Mouse (Mus musculus): ENCODE results near the gene Tsc2.

GRCm38 (mm10) chr17:24670246-24670844 lies 37.9 kb upstream of the Tsc2 start:
- no peak for TF ChIP-seq POLR2A (IDR thresholded peaks at IDR 0.05; ENCODE audit: insufficient read depth, low read depth, low read length)
- no peak for TF ChIP-seq EP300 (IDR thresholded peaks at IDR 0.05; ENCODE audit: insufficient read depth, low read depth, low read length)
